ENCODE assay signal across 9 mouse cellular contexts in genomic region chr7:16991681-16992450, GRCm38 (mm10). TPM values are rescaled to one million over a fixed set of nuclear protein-coding genes. Genes with fewer than 3 reads are reported as not detected.
A peak's percentile ranks its signal among the peaks of the same experiment; 100 is the strongest.
DNase-seq lines count a peak whose midpoint lies in the region; ATAC-seq lines count a peak whose summit lies in the region.
"Had no signal": no experiment of that assay in that cellular context is flagged by ENCODE, and none has a peak within 500 bp of the region (broad histone marks: within the 10 kb centered on the region; RNA-seq: fewer than 3 reads in every experiment).

No protein-coding gene starts in this region.

- H3K4me1 ChIP-seq in heart, embryonic 13.5 days: peaks cover 76% of the 10 kb centered on the region
- H3K4me1 ChIP-seq in hindbrain, embryonic 16.5 days (ENCODE audit: control insufficient read depth, insufficient read depth, low read depth, low read length): peaks cover 27% of the 10 kb centered on the region
- peaks cover 26% of the 10 kb centered on the region for H3K4me1 ChIP-seq in neural tube, embryonic 11.5 days (ENCODE audit: control insufficient read depth, insufficient read depth, low read length)

- peak overlapping the region; percentile 10; the same call in 1 of the 2 replicates for H3K4me3 ChIP-seq in heart, embryonic 13.5 days
- H3K4me3 ChIP-seq in hindbrain, embryonic 16.5 days (ENCODE audit: low read length): no peak overlapping the region
- H3K4me3 ChIP-seq in neural tube, embryonic 11.5 days (ENCODE audit: low read depth, low read length): no peak overlapping the region
- H3K4me3 ChIP-seq: erythroblast, embryonic 14.5 days had no signal

- H3K27ac ChIP-seq in heart, embryonic 13.5 days (replicated peaks): peak overlapping the region; percentile 90
- H3K27ac ChIP-seq in hindbrain, embryonic 16.5 days (ENCODE audit: low read depth, low read length): peak overlapping the region; percentile 63
- H3K27ac ChIP-seq in neural tube, embryonic 11.5 days (ENCODE audit: low read depth, low read length): 0 out of 2 replicates have a peak overlapping the region, but pooled peaks have one; percentile 39

- 50% methylated on average over 18 of the region's 18 CpGs for WGBS in heart, embryonic 13.5 days
- 49% methylated on average over 18 of the region's 18 CpGs for WGBS in hindbrain, embryonic 16.5 days
- WGBS in neural tube, embryonic 11.5 days: 61% methylated on average over 18 of the region's 18 CpGs

- H3K4me2 ChIP-seq in heart, embryonic 13.5 days: peak overlapping the region; percentile 48
- H3K4me2 ChIP-seq in hindbrain, embryonic 16.5 days (ENCODE audit: low read length): no peak overlapping the region
- peak overlapping the region; percentile 19; the same call in 1 of the 2 replicates for H3K4me2 ChIP-seq in neural tube, embryonic 11.5 days (ENCODE audit: low read depth)

- H3K27me3 ChIP-seq in heart, embryonic 13.5 days (replicated peaks): no peaks in the 10 kb centered on the region
- no peaks in the 10 kb centered on the region for H3K27me3 ChIP-seq in hindbrain, embryonic 16.5 days (replicated peaks; ENCODE audit: control insufficient read depth, insufficient read depth, low read length)
- H3K27me3 ChIP-seq in neural tube, embryonic 11.5 days (ENCODE audit: control insufficient read depth, insufficient read depth, low read length): no peaks in the 10 kb centered on the region

- peak overlapping the region; percentile 72 for H3K9ac ChIP-seq in heart, embryonic 13.5 days
- H3K9ac ChIP-seq in hindbrain, embryonic 16.5 days (ENCODE audit: low read depth, low read length): no peak overlapping the region
- peak overlapping the region; percentile 26; the same call in 1 of the 2 replicates for H3K9ac ChIP-seq in neural tube, embryonic 11.5 days (ENCODE audit: low read length)

- no peak for DNase-seq in heart, adult 18-20 months
- DNase-seq in embryo, embryonic 10 days (ENCODE audit: low spot score): peak; percentile 85
- DNase-seq in neural tube, embryonic 11.5 days (ENCODE audit: low spot score): peak; percentile 79
- DNase-seq in Muller cell, postnatal 12 days (ENCODE audit: inconsistent ontology term): no peak
- DNase-seq in right cerebral cortex, postnatal 14 days: no peak
- DNase-seq in cerebellum, postnatal 10 days: no peak

- no peaks in the 10 kb centered on the region for H3K9me3 ChIP-seq in heart, embryonic 13.5 days
- H3K9me3 ChIP-seq in hindbrain, embryonic 16.5 days (ENCODE audit: control insufficient read depth, low read length): no peaks in the 10 kb centered on the region
- H3K9me3 ChIP-seq in neural tube, embryonic 11.5 days (ENCODE audit: control insufficient read depth, low read length): no peaks in the 10 kb centered on the region

- peaks cover 16% of the 10 kb centered on the region for H3K36me3 ChIP-seq in heart, embryonic 13.5 days
- H3K36me3 ChIP-seq in hindbrain, embryonic 16.5 days (ENCODE audit: control insufficient read depth, insufficient read depth, low read length): no peaks in the 10 kb centered on the region
- no peaks in the 10 kb centered on the region for H3K36me3 ChIP-seq in neural tube, embryonic 11.5 days (ENCODE audit: control insufficient read depth, insufficient read depth, low read length)

- ATAC-seq in heart, embryonic 13.5 days (ENCODE audit: extremely low read depth, insufficient number of reproducible peaks, low FRiP score, low TSS enrichment): peak; percentile 47; the same call in 1 of the 2 replicates
- peak; percentile 56 for ATAC-seq in hindbrain, embryonic 16.5 days
- peak; percentile 73 for ATAC-seq in neural tube, embryonic 11.5 days (ENCODE audit: insufficient read depth, low FRiP score, low TSS enrichment)

RNA-seq across cellular contexts. Expression of gene Ccdc8, which starts 0.6 kb away (rescaled TPM):
- polyA plus RNA-seq in heart, embryonic 13.5 days (2015; fragmentation: Nextera tagmentation; extraction: Ambion mirVana): 25.5 and 25.8 TPM in 2 replicates
- total RNA-seq in heart, adult 18-20 months (2021): 1 to 10 TPM; 3.8 to 4.5 TPM
- 7.9 and 9.9 TPM in 2 replicates for polyA plus RNA-seq in hindbrain, embryonic 16.5 days (2015; fragmentation: Nextera tagmentation; extraction: Ambion mirVana)
- 16.9 and 17.7 TPM in 2 replicates for polyA plus RNA-seq in neural tube, embryonic 11.5 days (2014; fragmentation: Nextera tagmentation; extraction: Ambion mirVana)

RNA-seq across cellular contexts. Expression of gene Gm42372, which starts 9.0 kb away (rescaled TPM):
- polyA plus RNA-seq in heart, embryonic 13.5 days (2015; fragmentation: Nextera tagmentation; extraction: Ambion mirVana): 0.09 and 0.14 TPM in 2 replicates
- under 1 TPM in 1 of 2 experiments, not detected in 1; 0.08 TPM for total RNA-seq in heart, adult 18-20 months (2021)
- 5.7 and 7.4 TPM in 2 replicates for polyA plus RNA-seq in hindbrain, embryonic 16.5 days (2015; fragmentation: Nextera tagmentation; extraction: Ambion mirVana)
- polyA plus RNA-seq in neural tube, embryonic 11.5 days (2014; fragmentation: Nextera tagmentation; extraction: Ambion mirVana): 1.8 and 2.0 TPM in 2 replicates
- polyA plus RNA-seq: erythroblast, embryonic 14.5 days had no signal

RNA-seq across cellular contexts. Expression of gene Pnmal1, which starts 32.4 kb away (rescaled TPM):
- 0.11 and 0.15 TPM in 2 replicates for polyA plus RNA-seq in heart, embryonic 13.5 days (2015; fragmentation: Nextera tagmentation; extraction: Ambion mirVana)
- total RNA-seq in heart, adult 18-20 months (2021): not detected
- 57.4 and 58.3 TPM in 2 replicates for polyA plus RNA-seq in hindbrain, embryonic 16.5 days (2015; fragmentation: Nextera tagmentation; extraction: Ambion mirVana)
- 15.6 and 18.0 TPM in 2 replicates for polyA plus RNA-seq in neural tube, embryonic 11.5 days (2014; fragmentation: Nextera tagmentation; extraction: Ambion mirVana)
- polyA plus RNA-seq: erythroblast, embryonic 14.5 days had no signal

RNA-seq across cellular contexts. Expression of gene Ppp5c, which starts 35.9 kb away (rescaled TPM):
- 82.3 and 94.0 TPM in 2 replicates for polyA plus RNA-seq in heart, embryonic 13.5 days (2015; fragmentation: Nextera tagmentation; extraction: Ambion mirVana)
- 10 to 100 TPM; 98.8 to 98.9 TPM for total RNA-seq in heart, adult 18-20 months (2021)
- 132 and 138 TPM in 2 replicates for polyA plus RNA-seq in hindbrain, embryonic 16.5 days (2015; fragmentation: Nextera tagmentation; extraction: Ambion mirVana)
- 120 and 128 TPM in 2 replicates for polyA plus RNA-seq in neural tube, embryonic 11.5 days (2014; fragmentation: Nextera tagmentation; extraction: Ambion mirVana)

RNA-seq across cellular contexts. Expression of gene Pnmal2, which starts 47.4 kb away (rescaled TPM):
- polyA plus RNA-seq in heart, embryonic 13.5 days (2015; fragmentation: Nextera tagmentation; extraction: Ambion mirVana): 4.0 and 4.1 TPM in 2 replicates
- 1 to 10 TPM; 3.7 to 4.0 TPM for total RNA-seq in heart, adult 18-20 months (2021)
- polyA plus RNA-seq in hindbrain, embryonic 16.5 days (2015; fragmentation: Nextera tagmentation; extraction: Ambion mirVana): 143 and 146 TPM in 2 replicates
- polyA plus RNA-seq in neural tube, embryonic 11.5 days (2014; fragmentation: Nextera tagmentation; extraction: Ambion mirVana): 9.4 and 10.5 TPM in 2 replicates
- polyA plus RNA-seq: erythroblast, embryonic 14.5 days had no signal

Comparison
In these comparisons a context has a peak if more than half of its experiments do, and no peak if none do; other contexts are left out.
1. H3K27ac ChIP-seq: peak in every context shown above with its lines; median percentile 90 in heart, embryonic 13.5 days; 63 in hindbrain, embryonic 16.5 days; 39 in neural tube, embryonic 11.5 days.
2. DNase-seq: peak in embryo, embryonic 10 days (single experiment) and neural tube, embryonic 11.5 days (single experiment); none in heart, adult 18-20 months (0 of 2), Muller cell, postnatal 12 days (single experiment), right cerebral cortex, postnatal 14 days (single experiment) and cerebellum, postnatal 10 days (0 of 2).
3. RNA of gene Pnmal1, which starts 32.4 kb away (polyA plus RNA-seq): 57.4 to 58.3 TPM in hindbrain, embryonic 16.5 days and 15.6 to 18.0 TPM in neural tube, embryonic 11.5 days; 0.11 to 0.15 TPM in heart, embryonic 13.5 days; every median in the first group is over 10 times any median in the second.
4. Peak in every context shown above with its lines, with median percentiles within 50 percentile points of each other: ATAC-seq.